Comparison of ENCODE assay signal across 31 mouse cellular contexts in the genomic region with DNA sequence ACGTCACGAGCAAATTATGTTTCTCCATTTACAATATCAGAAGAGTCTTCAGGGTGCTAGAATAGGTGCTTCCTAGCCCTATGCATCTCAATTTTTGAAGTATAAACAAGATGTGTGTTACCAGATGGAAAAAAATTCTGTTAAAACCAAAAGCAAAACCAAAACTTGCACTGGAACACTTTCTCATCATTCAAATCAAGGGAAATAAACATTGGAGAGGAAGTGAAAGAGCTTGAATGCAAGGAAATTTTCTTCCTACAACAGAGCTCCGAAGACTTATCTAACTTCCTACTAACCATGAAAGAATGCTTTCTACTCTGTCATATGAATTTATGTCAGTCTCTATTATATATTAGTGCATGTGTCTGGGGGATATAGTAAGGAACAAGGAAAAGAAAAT. TPM values are rescaled to one million over a fixed set of nuclear protein-coding genes. Genes with fewer than 3 reads are reported as not detected.
DNase-seq lines count a peak whose midpoint lies in the region; ATAC-seq and TF ChIP-seq lines count a peak whose summit lies in the region.
"Had no signal": no experiment of that assay in that cellular context is flagged by ENCODE, and none has a peak within 500 bp of the region (broad histone marks: within the 10 kb centered on the region; RNA-seq: fewer than 3 reads in every experiment).

No protein-coding gene starts in this region.

- H3K4me1 ChIP-seq in liver, adult 2 months (ENCODE audit: control insufficient read depth, insufficient read depth, low read length): no peaks in the 10 kb centered on the region; the same call in 1 of the 2 replicates
- no peaks in the 10 kb centered on the region for H3K4me1 ChIP-seq in liver, postnatal 0 days (ENCODE audit: insufficient read depth)
- H3K4me1 ChIP-seq in stomach, embryonic 16.5 days (ENCODE audit: control insufficient read depth, insufficient read depth, low read length): no peaks in the 10 kb centered on the region
- H3K4me1 ChIP-seq in stomach, postnatal 0 days (replicated peaks; ENCODE audit: control insufficient read depth, insufficient read depth): no peaks in the 10 kb centered on the region
- no peaks in the 10 kb centered on the region for H3K4me1 ChIP-seq in hindbrain, embryonic 13.5 days (replicated peaks)
- H3K4me1 ChIP-seq: embryonic facial prominence, embryonic 15.5 days; forebrain, embryonic 12.5 days; hindbrain, embryonic 10.5 days; intestine, embryonic 15.5 days; liver, embryonic 15.5 days; midbrain, embryonic 10.5 days; midbrain, embryonic 15.5 days had no signal

- no peaks in the 10 kb centered on the region for H3K79me2 ChIP-seq in liver, adult 2 months (ENCODE audit: control insufficient read depth, insufficient read depth, low read length)

- no peak overlapping the region for H3K27ac ChIP-seq in liver, adult 2 months (replicated peaks; ENCODE audit: insufficient read depth, low read depth, low read length)
- no peak overlapping the region for H3K27ac ChIP-seq in liver, postnatal 0 days (ENCODE audit: low read depth)
- H3K27ac ChIP-seq in stomach, embryonic 16.5 days (ENCODE audit: low read length): no peak overlapping the region
- H3K27ac ChIP-seq in stomach, postnatal 0 days (replicated peaks): no peak overlapping the region
- H3K27ac ChIP-seq in hindbrain, embryonic 13.5 days: no peak overlapping the region
- H3K27ac ChIP-seq: embryonic facial prominence, embryonic 15.5 days; forebrain, embryonic 12.5 days; hindbrain, embryonic 10.5 days; hindbrain, postnatal 0 days; intestine, embryonic 15.5 days; liver, embryonic 15.5 days; macrophage; midbrain, embryonic 10.5 days; midbrain, embryonic 15.5 days had no signal

- no peak overlapping the region for H3K4me3 ChIP-seq in liver, adult 2 months (ENCODE audit: insufficient read depth, low read depth, low read length)
- no peak overlapping the region for H3K4me3 ChIP-seq in liver, postnatal 0 days (ENCODE audit: low read depth, low read length)
- H3K4me3 ChIP-seq in stomach, embryonic 16.5 days (replicated peaks; ENCODE audit: low read length): peak overlapping the region; percentile 16; the same call in 1 of the 2 replicates
- H3K4me3 ChIP-seq in stomach, postnatal 0 days (ENCODE audit: low read depth, low read length): no peak overlapping the region
- H3K4me3 ChIP-seq in hindbrain, embryonic 13.5 days: no peak overlapping the region
- H3K4me3 ChIP-seq: embryonic facial prominence, embryonic 15.5 days; forebrain, embryonic 12.5 days; heart, embryonic 12.5 days; hindbrain, embryonic 10.5 days; intestine, embryonic 15.5 days; liver, embryonic 15.5 days; midbrain, embryonic 10.5 days; midbrain, embryonic 15.5 days had no signal

- ATAC-seq in liver, postnatal 0 days: no peak
- no peak for ATAC-seq in stomach, embryonic 16.5 days (ENCODE audit: insufficient read depth, low FRiP score)
- no peak for ATAC-seq in stomach, postnatal 0 days (ENCODE audit: low FRiP score, low TSS enrichment)
- peak; percentile 88 for ATAC-seq in granulocyte monocyte progenitor cell, adult 5-6 weeks (replicated peaks; ENCODE audit: poor library complexity, severe bottlenecking)
- no peak for ATAC-seq in hindbrain, embryonic 13.5 days (ENCODE audit: low FRiP score)
- ATAC-seq: hindbrain, postnatal 0 days; intestine, embryonic 15.5 days; midbrain, embryonic 15.5 days had no signal

- H3K9me3 ChIP-seq in liver, postnatal 0 days (ENCODE audit: low read length): no peaks in the 10 kb centered on the region
- no peaks in the 10 kb centered on the region for H3K9me3 ChIP-seq in stomach, embryonic 16.5 days (replicated peaks; ENCODE audit: control insufficient read depth, low read length)
- no peaks in the 10 kb centered on the region for H3K9me3 ChIP-seq in stomach, postnatal 0 days (ENCODE audit: control insufficient read depth, low read length)
- no peaks in the 10 kb centered on the region for H3K9me3 ChIP-seq in hindbrain, embryonic 13.5 days
- H3K9me3 ChIP-seq: embryonic facial prominence, embryonic 15.5 days; forebrain, embryonic 12.5 days; G1E; heart, embryonic 12.5 days; hindbrain, embryonic 10.5 days; intestine, embryonic 15.5 days; liver, embryonic 15.5 days; midbrain, embryonic 10.5 days; midbrain, embryonic 15.5 days had no signal

- no peak overlapping the region for H3K9ac ChIP-seq in liver, adult 2 months (ENCODE audit: low read depth, low read length)
- no peak overlapping the region for H3K9ac ChIP-seq in liver, postnatal 0 days (replicated peaks)
- no peak overlapping the region for H3K9ac ChIP-seq in stomach, embryonic 16.5 days (ENCODE audit: low read length)
- no peak overlapping the region for H3K9ac ChIP-seq in stomach, postnatal 0 days (ENCODE audit: low read length)
- no peak overlapping the region for H3K9ac ChIP-seq in hindbrain, embryonic 13.5 days
- H3K9ac ChIP-seq: embryonic facial prominence, embryonic 15.5 days; forebrain, embryonic 12.5 days; heart, embryonic 12.5 days; intestine, embryonic 15.5 days; liver, embryonic 15.5 days; midbrain, embryonic 15.5 days had no signal

- no peaks in the 10 kb centered on the region for H3K27me3 ChIP-seq in liver, adult 2 months (ENCODE audit: control insufficient read depth, insufficient read depth, low read length)
- no peaks in the 10 kb centered on the region for H3K27me3 ChIP-seq in liver, postnatal 0 days (ENCODE audit: insufficient read depth, low read length)
- H3K27me3 ChIP-seq in stomach, embryonic 16.5 days (ENCODE audit: control insufficient read depth, insufficient read depth, low read length): no peaks in the 10 kb centered on the region
- no peaks in the 10 kb centered on the region for H3K27me3 ChIP-seq in stomach, postnatal 0 days (ENCODE audit: control insufficient read depth, insufficient read depth, low read length)
- H3K27me3 ChIP-seq in splenic B cell, adult 2 months (ENCODE audit: control insufficient read depth, insufficient read depth, low read length, poor library complexity, severe bottlenecking): no peaks in the 10 kb centered on the region
- H3K27me3 ChIP-seq in hindbrain, embryonic 13.5 days: no peaks in the 10 kb centered on the region
- H3K27me3 ChIP-seq: embryonic facial prominence, embryonic 15.5 days; forebrain, embryonic 12.5 days; heart, embryonic 12.5 days; intestine, embryonic 15.5 days; liver, embryonic 15.5 days; midbrain, embryonic 15.5 days had no signal

- no peak for TF ChIP-seq CTCF in liver, adult 2 months (IDR thresholded peaks at IDR 0.05; ENCODE audit: low read depth, low read length)
- no peak for TF ChIP-seq CTCF in liver, postnatal 0 days (IDR thresholded peaks at IDR 0.05; ENCODE audit: low read depth)
- TF ChIP-seq CTCF in stomach, postnatal 0 days (IDR thresholded peaks at IDR 0.05; ENCODE audit: low read depth): no peak

- no peak overlapping the region for H3K4me2 ChIP-seq in liver, postnatal 0 days (ENCODE audit: low read depth, low read length)
- no peak overlapping the region for H3K4me2 ChIP-seq in stomach, embryonic 16.5 days (ENCODE audit: low read depth, low read length)
- no peak overlapping the region for H3K4me2 ChIP-seq in stomach, postnatal 0 days (replicated peaks; ENCODE audit: low read depth)
- no peak overlapping the region for H3K4me2 ChIP-seq in hindbrain, embryonic 13.5 days
- H3K4me2 ChIP-seq: embryonic facial prominence, embryonic 15.5 days; forebrain, embryonic 12.5 days; heart, embryonic 12.5 days; intestine, embryonic 15.5 days; liver, embryonic 15.5 days; midbrain, embryonic 15.5 days had no signal

- peak; percentile 45 for DNase-seq in liver, adult 2 months (ENCODE audit: extremely low read depth, low read depth, low spot score)
- no peak for DNase-seq in liver, postnatal 0 days
- no peak for DNase-seq in stomach, postnatal 0 days (ENCODE audit: low spot score)
- DNase-seq in splenic B cell, adult 2 months (ENCODE audit: low read depth, low spot score): peak; percentile 39
- DNase-seq in testis, postnatal 10 days (ENCODE audit: low spot score): no peak
- DNase-seq: adrenal gland, postnatal 14 days; cerebellum, adult 18-20 months; cerebellum, postnatal 10 days; gastrocnemius, postnatal 14 days; heart, adult 18-20 months; kidney, adult 8-10 months; kidney, postnatal 25 days; liver; right cerebral cortex, postnatal 25 days; spleen, adult 18-20 months had no signal

- WGBS in liver, adult 2 months: 78% methylated on average over 3 of the region's 3 CpGs
- 62% methylated on average over 3 of the region's 3 CpGs for WGBS in liver, postnatal 0 days (ENCODE audit: insufficient replicate concordance)
- 66% methylated on average over 3 of the region's 3 CpGs for WGBS in stomach, embryonic 16.5 days
- WGBS in stomach, postnatal 0 days: 65% methylated on average over 3 of the region's 3 CpGs
- 92% methylated on average over 3 of the region's 3 CpGs for WGBS in hindbrain, embryonic 13.5 days

- no peak for TF ChIP-seq POLR2A in liver, adult 2 months (IDR thresholded peaks at IDR 0.05; ENCODE audit: extremely low read depth, insufficient read depth, low read length)

- H3K36me3 ChIP-seq in liver, adult 2 months (ENCODE audit: control insufficient read depth, insufficient read depth, low read length): no peaks in the 10 kb centered on the region
- H3K36me3 ChIP-seq in liver, postnatal 0 days (replicated peaks; ENCODE audit: insufficient read depth, low read length): no peaks in the 10 kb centered on the region
- no peaks in the 10 kb centered on the region for H3K36me3 ChIP-seq in stomach, embryonic 16.5 days (ENCODE audit: control insufficient read depth, insufficient read depth, low read length)
- no peaks in the 10 kb centered on the region for H3K36me3 ChIP-seq in stomach, postnatal 0 days (ENCODE audit: control insufficient read depth, insufficient read depth, low read length)
- no peaks in the 10 kb centered on the region for H3K36me3 ChIP-seq in splenic B cell, adult 2 months (ENCODE audit: control insufficient read depth, insufficient read depth, low read length, poor library complexity, severe bottlenecking)
- no peaks in the 10 kb centered on the region for H3K36me3 ChIP-seq in hindbrain, embryonic 13.5 days
- H3K36me3 ChIP-seq: embryonic facial prominence, embryonic 15.5 days; forebrain, embryonic 12.5 days; G1E; heart, embryonic 12.5 days; hindbrain, embryonic 10.5 days; intestine, embryonic 15.5 days; liver, embryonic 15.5 days; midbrain, embryonic 10.5 days; midbrain, embryonic 15.5 days had no signal

- no peak for TF ChIP-seq EP300 in liver, postnatal 0 days (IDR thresholded peaks at IDR 0.05; ENCODE audit: low read depth)
- TF ChIP-seq EP300 in stomach, postnatal 0 days (optimal IDR thresholded peaks at IDR 0.05): no peak

RNA-seq across cellular contexts. Expression of gene Itga1, which starts 35.0 kb away (rescaled TPM):
- total RNA-seq in liver, adult 2 months (2014; rRNA removed): 20.1 and 22.2 TPM in 2 replicates
- 2.9 and 3.2 TPM in 2 replicates for polyA plus RNA-seq in liver, adult 2 months (2012; rRNA removed)
- 4.9 and 5.9 TPM in 2 replicates for polyA plus RNA-seq in liver, postnatal 0 days (2015; fragmentation: Nextera tagmentation; extraction: Ambion mirVana)
- polyA plus RNA-seq in stomach, embryonic 16.5 days (2015; fragmentation: Nextera tagmentation; extraction: Ambion mirVana): 29.3 and 29.6 TPM in 2 replicates
- 14.6 and 18.4 TPM in 2 replicates for polyA plus RNA-seq in stomach, postnatal 0 days (2015; fragmentation: Nextera tagmentation; extraction: Ambion mirVana)
- total RNA-seq in granulocyte monocyte progenitor cell, adult 5-6 weeks (2014; fragmentation: Nextera tagmentation): 18.2 and 18.7 TPM in 2 replicates
- total RNA-seq in granulocyte monocyte progenitor cell, adult 5-6 weeks (2017): 12.8 and 14.5 TPM in 2 replicates
- 6.6 and 7.1 TPM in 2 replicates for polyA plus RNA-seq in hindbrain, embryonic 13.5 days (2015; fragmentation: Nextera tagmentation; extraction: Ambion mirVana)
- polyA plus RNA-seq: G1E had no signal

RNA-seq across cellular contexts. Expression of gene Gm49395, which starts 35.0 kb away (rescaled TPM):
- total RNA-seq in liver, adult 2 months (2014; rRNA removed): 1.6 and 2.7 TPM in 2 replicates
- polyA plus RNA-seq in liver, adult 2 months (2012; rRNA removed): 1.5 and 1.6 TPM in 2 replicates
- 3.9 and 4.0 TPM in 2 replicates for polyA plus RNA-seq in liver, postnatal 0 days (2015; fragmentation: Nextera tagmentation; extraction: Ambion mirVana)
- polyA plus RNA-seq in stomach, embryonic 16.5 days (2015; fragmentation: Nextera tagmentation; extraction: Ambion mirVana): 4.9 TPM in 2 replicates
- polyA plus RNA-seq in stomach, postnatal 0 days (2015; fragmentation: Nextera tagmentation; extraction: Ambion mirVana): 7.7 and 9.4 TPM in 2 replicates
- 16.8 and 25.2 TPM in 2 replicates for total RNA-seq in granulocyte monocyte progenitor cell, adult 5-6 weeks (2014; fragmentation: Nextera tagmentation)
- 7.6 and 9.3 TPM in 2 replicates for total RNA-seq in granulocyte monocyte progenitor cell, adult 5-6 weeks (2017)
- polyA plus RNA-seq in hindbrain, embryonic 13.5 days (2015; fragmentation: Nextera tagmentation; extraction: Ambion mirVana): 2.4 and 4.7 TPM in 2 replicates
- total RNA-seq: G1E; hindbrain, postnatal 0 days; neutrophil, adult 5-6 weeks had no signal
- polyA plus RNA-seq: macrophage; testis, adult 2 months had no signal

RNA-seq across cellular contexts. Expression of gene Pelo, which starts 46.8 kb away (rescaled TPM):
- total RNA-seq in liver, adult 2 months (2014; rRNA removed): 3.8 and 5.1 TPM in 2 replicates
- 20.3 and 28.5 TPM in 2 replicates for polyA plus RNA-seq in liver, adult 2 months (2012; rRNA removed)
- 4.7 and 5.4 TPM in 2 replicates for polyA plus RNA-seq in liver, postnatal 0 days (2015; fragmentation: Nextera tagmentation; extraction: Ambion mirVana)
- 3.4 and 3.7 TPM in 2 replicates for polyA plus RNA-seq in stomach, embryonic 16.5 days (2015; fragmentation: Nextera tagmentation; extraction: Ambion mirVana)
- polyA plus RNA-seq in stomach, postnatal 0 days (2015; fragmentation: Nextera tagmentation; extraction: Ambion mirVana): 4.9 and 5.5 TPM in 2 replicates
- 20.4 and 25.4 TPM in 2 replicates for total RNA-seq in granulocyte monocyte progenitor cell, adult 5-6 weeks (2014; fragmentation: Nextera tagmentation)
- 13.1 and 13.8 TPM in 2 replicates for total RNA-seq in granulocyte monocyte progenitor cell, adult 5-6 weeks (2017)
- 3.9 and 6.8 TPM in 2 replicates for polyA plus RNA-seq in hindbrain, embryonic 13.5 days (2015; fragmentation: Nextera tagmentation; extraction: Ambion mirVana)

Comparison
In these comparisons a context has a peak if more than half of its experiments do, and no peak if none do; other contexts are left out.
1. DNase-seq: peak in liver, adult 2 months (single experiment) and splenic B cell, adult 2 months (single experiment); none in liver, postnatal 0 days (single experiment), stomach, postnatal 0 days (single experiment) and testis, postnatal 10 days (single experiment).